Mouse (Mus musculus): Measurements from ENCODE around the gene Taco1. TPM values are rescaled to one million over a fixed set of nuclear protein-coding genes. Genes with fewer than 3 reads are reported as not detected.
"Not testable (repeated sequence)": the region's sequence is repeated elsewhere in the genome, so short reads cannot be mapped to it uniquely, and the experiment has no call there.

The Taco1 gene
- polyA plus RNA-seq, 1 experiment from 2014 or later = 7.6 TPM

DNA sequence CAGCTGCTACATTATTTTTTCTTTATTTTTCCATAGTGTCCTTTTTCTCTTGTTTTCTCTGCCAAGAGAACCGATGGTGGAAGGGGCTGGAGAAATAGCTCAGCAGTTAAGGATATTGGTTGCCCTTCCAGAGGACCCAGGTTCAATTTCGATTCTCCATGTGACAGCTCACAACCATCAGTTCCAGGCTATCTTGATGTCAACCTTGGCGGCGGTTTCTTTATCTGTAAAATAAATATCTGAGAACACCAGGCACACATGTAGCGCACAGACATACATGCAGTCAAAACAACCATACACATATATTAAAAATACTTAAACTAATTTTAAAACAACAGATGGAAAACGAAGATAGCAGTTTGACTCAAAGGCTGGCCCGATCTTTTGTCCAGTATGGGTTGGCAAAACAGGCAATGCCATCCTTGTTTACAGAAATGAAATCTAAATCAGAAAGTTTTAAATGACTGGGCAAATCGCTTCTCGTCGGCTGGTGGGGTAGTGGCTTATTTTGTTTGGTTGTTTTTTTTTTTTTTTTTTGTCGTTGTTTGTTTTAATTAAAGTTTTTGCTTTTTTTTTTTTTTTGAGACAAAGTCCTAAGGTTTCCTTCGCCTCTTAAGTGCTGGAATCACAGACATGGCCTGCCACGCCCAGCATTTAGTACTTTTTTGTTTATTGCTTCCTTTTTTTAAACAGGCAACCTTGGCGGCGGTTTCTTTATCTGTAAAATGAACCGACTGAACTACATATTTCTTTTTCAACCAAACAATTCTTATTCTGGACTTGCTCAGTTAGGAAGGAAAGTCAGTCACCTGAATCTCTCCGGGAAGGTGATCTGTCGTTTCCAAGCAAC is 563 bp upstream of the Taco1 start:
- Histone ChIP-seq H3K4me1 (replicated peaks) (peaks cover 19% of the 10 kb centered on the region), H3K27ac (replicated peaks) (peak overlapping the region; percentile 89), H3K27me3 (no peaks in the 10 kb centered on the region), H3K36me3 (no peaks in the 10 kb centered on the region), H3K4me3 (peak overlapping the region; percentile 81), H3K9me3 (no peaks in the 10 kb centered on the region), H3K4me2 (peak overlapping the region; percentile 82), H3K9ac (peak overlapping the region; percentile 45)
- 43% methylated on average over 18 of the region's 18 CpGs for WGBS
- no peak for ATAC-seq (ENCODE audit: low FRiP score, low read depth)

DNA sequence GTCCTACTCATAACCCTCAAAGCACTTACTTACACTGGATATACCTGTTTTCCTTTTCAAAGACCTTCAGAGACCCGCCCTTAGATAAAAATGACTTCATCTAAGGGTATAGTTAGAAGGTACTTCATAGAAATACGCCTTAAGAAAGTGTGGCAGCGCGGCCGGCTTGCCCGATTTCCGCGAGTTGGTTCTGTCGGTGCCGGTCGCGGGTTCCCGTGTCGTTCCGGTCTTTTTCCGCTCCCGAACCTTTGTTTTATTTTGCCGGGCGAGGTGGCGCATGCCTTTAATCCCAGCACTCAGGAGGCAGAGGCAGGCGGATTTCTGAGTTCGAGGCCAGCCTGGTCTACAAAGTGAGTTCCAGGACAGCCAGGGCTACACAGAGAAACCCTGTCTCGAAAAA is 755 bp downstream of the Taco1 start:
- peaks cover 19% of the 10 kb centered on the region for H3K4me1 ChIP-seq (replicated peaks)
- H3K27ac ChIP-seq (replicated peaks) = peak overlapping the region; percentile 89
- WGBS = 15% methylated on average over 23 of the region's 23 CpGs
- peak overlapping the region; percentile 82 for H3K4me2 ChIP-seq
- H3K36me3 ChIP-seq; H3K27me3 ChIP-seq; ATAC-seq (ENCODE audit: low FRiP score, low read depth); H3K9me3 ChIP-seq: not testable (repeated sequence)
- H3K9ac ChIP-seq = peak overlapping the region; percentile 88
- peak overlapping the region; percentile 81 for H3K4me3 ChIP-seq

DNA sequence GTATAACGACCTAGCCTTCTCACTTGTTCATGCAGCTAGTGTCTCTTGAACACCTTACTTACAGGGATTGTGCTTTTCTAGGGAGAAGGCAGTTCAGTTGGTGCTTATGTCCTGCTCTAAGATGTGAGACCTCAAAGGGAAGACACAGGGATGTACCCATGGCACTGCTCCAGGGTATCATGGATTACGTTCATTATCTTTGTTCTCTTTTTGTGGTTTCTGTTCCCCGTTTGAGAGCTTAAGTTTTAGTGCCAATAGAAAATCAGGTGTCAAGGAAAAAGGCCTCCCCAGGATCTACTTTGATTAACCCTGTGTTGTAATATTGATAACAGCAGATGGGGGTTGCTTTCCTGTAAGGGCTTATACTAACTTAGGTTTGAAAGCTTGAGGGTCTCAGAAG is 7.9 kb downstream of the Taco1 start:
- Histone ChIP-seq H3K4me2 (no peak overlapping the region), H3K36me3 (peaks cover 22% of the 10 kb centered on the region), H3K9me3 (no peaks in the 10 kb centered on the region), H3K27me3 (no peaks in the 10 kb centered on the region), H3K4me3 (no peak overlapping the region), H3K27ac (replicated peaks) (no peak overlapping the region), H3K9ac (no peak overlapping the region), H3K4me1 (replicated peaks) (no peaks in the 10 kb centered on the region)
- 92% methylated on average over 3 of the region's 3 CpGs for WGBS
- no peak for ATAC-seq (ENCODE audit: low FRiP score, low read depth)

DNA sequence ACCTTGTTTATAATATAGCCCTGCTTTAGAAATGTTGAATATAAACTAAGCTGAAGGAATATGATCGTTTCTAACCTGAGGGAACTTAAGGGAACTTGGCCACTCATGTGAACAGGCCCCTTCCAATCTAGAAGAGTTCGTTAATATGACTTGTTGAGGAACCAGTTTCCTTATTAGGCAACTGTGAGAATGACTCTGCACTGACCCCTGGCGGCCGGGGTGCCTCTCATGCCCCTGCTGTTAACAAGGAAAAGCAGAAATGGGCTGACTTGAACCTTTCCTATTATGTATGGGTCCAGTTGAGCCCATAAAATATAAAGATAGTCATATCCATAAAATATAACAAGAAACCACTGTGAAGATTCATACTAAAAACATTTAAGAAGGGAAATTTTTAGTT is 10.5 kb downstream of the Taco1 start:
- 9% methylated on average over 4 of the region's 4 CpGs for WGBS
- no peak overlapping the region for H3K9ac ChIP-seq

DNA sequence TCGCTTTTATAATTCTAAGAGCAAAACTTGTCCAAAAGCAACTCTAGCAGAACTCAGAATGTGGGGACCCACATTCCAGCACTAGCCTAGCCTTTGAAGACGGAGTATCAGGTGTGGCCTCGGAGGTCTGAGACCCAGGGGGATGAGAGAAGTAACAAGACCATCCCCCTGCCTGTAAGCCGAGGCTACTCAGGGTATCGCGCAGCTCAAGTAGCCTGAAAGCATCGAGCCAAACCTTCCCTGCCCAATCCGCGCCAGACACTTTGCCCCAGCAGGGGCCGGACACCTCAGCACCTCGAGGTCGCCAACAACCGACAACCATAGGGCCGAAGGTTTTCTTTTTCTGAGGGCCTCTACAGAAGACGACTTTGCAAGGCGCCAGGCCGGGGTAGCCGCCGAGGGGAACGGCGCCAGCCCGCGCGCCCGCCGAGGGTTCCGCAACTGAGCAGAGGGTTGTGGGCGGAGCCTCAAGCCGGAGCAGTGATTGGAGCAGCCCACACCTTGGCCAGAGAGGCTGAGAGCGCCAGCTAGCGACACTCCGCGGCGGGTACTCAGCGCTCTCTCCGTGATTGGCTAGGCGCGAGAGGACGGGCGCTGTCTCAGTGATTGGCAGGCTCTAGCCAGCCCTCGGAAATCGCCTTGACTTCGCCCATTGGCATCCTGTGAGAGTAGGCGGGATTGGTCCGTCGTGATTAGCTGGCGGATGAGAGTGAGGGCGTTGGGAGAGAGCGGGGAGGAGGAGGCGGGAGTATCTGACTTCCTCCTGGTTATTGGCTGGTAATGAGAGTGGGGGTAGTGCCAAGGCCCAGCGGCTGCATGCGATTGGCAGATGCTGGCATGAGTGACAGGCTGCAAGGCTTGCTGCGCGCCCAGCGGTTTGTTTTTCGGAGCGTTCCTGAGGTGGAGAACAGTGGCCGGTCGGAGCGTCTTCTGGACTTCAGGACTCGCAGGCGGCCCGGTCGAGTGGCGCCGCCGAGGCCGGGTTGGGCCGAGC is 18.1 kb downstream of the Taco1 start, which contains the start of gene Map3k3:
TSS of gene Map3k3 (plus strand) at position 906 of the 994 bp plus-strand sequence.
- no peaks in the 10 kb centered on the region for H3K36me3 ChIP-seq
- H3K4me3 ChIP-seq = peak within 1 kb of the TSS; percentile 88
- WGBS = under 1% methylated on average over 69 of the region's 69 CpGs
- H3K27me3 ChIP-seq = no peaks in the 10 kb centered on the region
- peak within 1 kb of the TSS; percentile 94 for H3K9ac ChIP-seq
- H3K4me2 ChIP-seq = peak within 1 kb of the TSS; percentile 92
- ATAC-seq (ENCODE audit: low FRiP score, low read depth) = peak; percentile 99
- H3K4me1 ChIP-seq (replicated peaks) = peaks cover 22% of the 10 kb centered on the region
- H3K27ac ChIP-seq (replicated peaks) = peak within 1 kb of the TSS; percentile 97
- no peaks in the 10 kb centered on the region for H3K9me3 ChIP-seq

More for the DNA sequence above, 10.5 kb downstream of the Taco1 start:
- ATAC-seq (ENCODE audit: low FRiP score, low read depth) = no peak
- Histone ChIP-seq H3K4me2 (no peak overlapping the region), H3K4me1 (replicated peaks) (no peaks in the 10 kb centered on the region), H3K4me3 (no peak overlapping the region), H3K36me3 (peaks cover 22% of the 10 kb centered on the region), H3K27ac (replicated peaks) (no peak overlapping the region), H3K27me3 (no peaks in the 10 kb centered on the region), H3K9me3 (no peaks in the 10 kb centered on the region)

DNA sequence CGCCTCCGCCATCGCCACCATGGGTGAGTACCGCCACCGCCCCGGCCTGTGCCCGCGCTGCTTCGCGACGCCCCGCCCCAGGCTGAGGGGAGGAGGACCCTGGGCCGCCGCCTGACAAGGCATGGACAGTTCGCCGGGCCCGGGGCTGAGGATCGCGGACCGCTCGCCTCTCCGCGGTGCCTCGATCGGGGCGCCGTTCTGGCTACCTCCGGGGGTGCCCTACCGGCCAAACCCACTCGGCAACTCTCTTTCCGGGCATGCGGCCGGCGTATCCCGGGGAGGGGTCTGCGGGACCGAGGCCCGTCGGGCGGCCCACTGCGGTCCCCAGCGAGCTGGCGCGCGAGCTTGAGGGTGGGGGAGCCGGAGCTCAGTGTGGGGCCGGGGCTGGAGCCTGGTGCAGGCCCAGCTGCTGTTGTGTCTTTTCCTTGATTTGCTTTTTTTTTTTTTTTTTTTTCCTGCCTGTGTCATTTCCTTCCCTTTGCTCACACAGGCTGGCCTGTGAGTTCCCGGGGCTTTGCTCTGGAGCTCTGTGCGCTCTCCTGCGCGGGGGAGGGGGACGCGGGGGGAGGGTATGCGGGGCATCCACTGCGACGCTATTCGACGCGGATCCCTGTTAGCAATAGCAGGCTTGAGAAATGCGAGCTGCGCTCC is 19.2 kb downstream of the Taco1 start:
- Histone ChIP-seq H3K27me3 (no peaks in the 10 kb centered on the region), H3K36me3 (no peaks in the 10 kb centered on the region), H3K4me1 (replicated peaks) (peaks cover 22% of the 10 kb centered on the region), H3K27ac (replicated peaks) (peak overlapping the region; percentile 97), H3K4me2 (peak overlapping the region; percentile 92), H3K9ac (peak overlapping the region; percentile 94), H3K4me3 (peak overlapping the region; percentile 88), H3K9me3 (no peaks in the 10 kb centered on the region)
- peak; percentile 31 for ATAC-seq (ENCODE audit: low FRiP score, low read depth)
- WGBS = 1% methylated on average over 58 of the region's 61 CpGs

DNA sequence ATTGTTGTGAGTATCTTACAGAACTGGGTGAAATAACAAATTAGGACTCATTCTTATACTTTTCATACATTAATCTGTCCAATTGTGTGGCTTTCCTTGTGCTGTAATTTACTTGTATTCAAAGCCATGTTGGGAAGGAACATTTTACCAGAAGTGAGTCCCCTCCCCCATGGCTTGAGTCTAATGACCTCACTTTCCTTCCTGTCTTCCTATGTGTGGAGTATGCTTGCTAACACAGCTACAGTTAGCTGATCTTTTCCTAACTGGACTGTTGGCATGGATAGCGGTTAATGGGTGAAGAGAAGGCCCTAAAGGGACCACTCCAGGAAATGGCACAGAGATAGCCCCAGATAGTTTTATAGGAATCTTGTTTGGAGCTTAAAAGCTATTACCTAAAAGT is 32.4 kb downstream of the Taco1 start:
- no peaks in the 10 kb centered on the region for H3K27me3 ChIP-seq
- no peaks in the 10 kb centered on the region for H3K9me3 ChIP-seq
- no peaks in the 10 kb centered on the region for H3K4me1 ChIP-seq (replicated peaks)
- H3K27ac ChIP-seq (replicated peaks) = no peak overlapping the region
- H3K4me3 ChIP-seq = no peak overlapping the region
- 92% methylated on average over 1 of the region's 1 CpGs for WGBS
- H3K36me3 ChIP-seq = peaks cover 3% of the 10 kb centered on the region; the same call in 1 of the 2 replicates
- ATAC-seq (ENCODE audit: low FRiP score, low read depth) = no peak
- no peak overlapping the region for H3K4me2 ChIP-seq
- no peak overlapping the region for H3K9ac ChIP-seq

DNA sequence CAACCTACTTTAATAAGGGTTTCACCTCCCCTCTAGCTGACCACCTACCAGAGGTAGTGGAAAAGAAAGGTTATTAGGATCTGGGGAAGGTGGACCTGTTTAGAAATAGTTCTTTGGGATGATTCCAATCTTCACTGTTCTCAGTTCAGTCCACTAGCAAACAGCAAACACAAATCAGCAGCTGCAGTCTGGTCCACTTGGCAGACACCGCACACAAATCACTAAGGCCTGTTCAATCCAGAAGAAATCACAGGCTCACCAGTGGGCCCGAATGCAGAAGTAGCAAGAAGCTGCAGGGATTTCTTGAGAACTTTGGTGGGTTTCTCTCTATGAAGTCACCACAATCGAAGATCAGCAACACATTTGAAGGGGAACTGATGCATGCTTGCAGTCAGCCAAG is 37.0 kb downstream of the Taco1 start:
- WGBS = 89% methylated on average over 3 of the region's 3 CpGs
- no peaks in the 10 kb centered on the region for H3K27me3 ChIP-seq
- no peaks in the 10 kb centered on the region for H3K9me3 ChIP-seq
- peaks cover 3% of the 10 kb centered on the region; the same call in 1 of the 2 replicates for H3K36me3 ChIP-seq
- ATAC-seq (ENCODE audit: low FRiP score, low read depth) = no peak
- H3K4me3 ChIP-seq = no peak overlapping the region
- no peak overlapping the region for H3K4me2 ChIP-seq
- no peak overlapping the region for H3K9ac ChIP-seq
- H3K27ac ChIP-seq (replicated peaks) = no peak overlapping the region
- no peaks in the 10 kb centered on the region for H3K4me1 ChIP-seq (replicated peaks)

DNA sequence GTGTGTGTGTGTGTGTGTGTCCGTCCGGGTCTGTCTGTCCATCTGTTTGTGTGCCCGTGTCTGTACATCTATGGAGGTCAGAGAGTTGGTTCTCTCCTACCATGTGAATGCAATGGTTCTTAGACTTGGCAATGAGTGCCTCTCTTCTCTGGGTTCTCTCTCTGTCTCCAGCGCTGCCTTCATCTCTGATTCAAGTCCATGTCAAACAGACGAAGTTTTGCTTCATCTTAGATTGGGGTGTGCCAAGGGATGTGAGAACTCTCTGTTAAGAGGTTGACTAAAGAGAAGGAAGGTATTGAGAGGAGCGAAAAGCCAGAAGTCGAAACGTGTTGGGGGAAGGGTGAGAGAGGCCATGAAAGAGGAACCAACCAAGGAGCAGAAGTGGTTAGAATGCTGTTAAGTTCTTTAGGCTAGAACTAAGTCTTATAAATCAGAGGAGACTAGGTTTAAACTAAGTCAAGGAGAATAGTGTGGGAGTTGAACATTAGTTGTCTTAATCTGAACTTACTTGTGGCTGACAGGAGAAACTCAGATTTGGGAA is 40.3 kb downstream of the Taco1 start:
- no peaks in the 10 kb centered on the region for H3K27me3 ChIP-seq
- H3K4me1 ChIP-seq (replicated peaks) = no peaks in the 10 kb centered on the region
- no peaks in the 10 kb centered on the region for H3K36me3 ChIP-seq
- no peak for ATAC-seq (ENCODE audit: low FRiP score, low read depth)
- H3K4me3 ChIP-seq = no peak overlapping the region
- 90% methylated on average over 8 of the region's 8 CpGs for WGBS
- no peaks in the 10 kb centered on the region for H3K9me3 ChIP-seq
- no peak overlapping the region for H3K9ac ChIP-seq
- no peak overlapping the region for H3K4me2 ChIP-seq
- H3K27ac ChIP-seq (replicated peaks) = no peak overlapping the region

DNA sequence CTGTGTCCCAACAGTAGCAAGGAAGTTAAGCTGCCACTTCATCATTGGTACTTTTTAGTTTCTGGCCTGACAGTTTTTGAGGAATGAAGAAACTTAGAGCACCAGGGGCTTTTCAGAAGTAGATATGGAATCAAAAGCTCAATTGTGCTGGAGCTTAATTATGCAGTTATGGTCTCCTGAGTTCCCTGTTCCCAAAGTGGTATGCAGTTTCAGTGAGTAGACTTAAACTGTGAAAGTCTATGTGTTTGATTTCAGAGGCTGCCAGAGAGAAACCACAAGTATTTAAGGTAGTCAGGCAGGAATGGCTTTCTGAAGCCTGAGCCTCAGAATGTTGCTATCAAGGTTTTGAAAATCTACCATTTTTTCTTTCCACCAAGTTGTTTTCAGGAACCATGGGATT is 45.8 kb downstream of the Taco1 start:
- Histone ChIP-seq H3K9me3 (no peaks in the 10 kb centered on the region), H3K4me1 (replicated peaks) (no peaks in the 10 kb centered on the region), H3K4me2 (no peak overlapping the region), H3K4me3 (no peak overlapping the region), H3K27me3 (no peaks in the 10 kb centered on the region), H3K27ac (replicated peaks) (no peak overlapping the region), H3K9ac (no peak overlapping the region), H3K36me3 (peaks cover 16% of the 10 kb centered on the region)
- no peak for ATAC-seq (ENCODE audit: low FRiP score, low read depth)

DNA sequence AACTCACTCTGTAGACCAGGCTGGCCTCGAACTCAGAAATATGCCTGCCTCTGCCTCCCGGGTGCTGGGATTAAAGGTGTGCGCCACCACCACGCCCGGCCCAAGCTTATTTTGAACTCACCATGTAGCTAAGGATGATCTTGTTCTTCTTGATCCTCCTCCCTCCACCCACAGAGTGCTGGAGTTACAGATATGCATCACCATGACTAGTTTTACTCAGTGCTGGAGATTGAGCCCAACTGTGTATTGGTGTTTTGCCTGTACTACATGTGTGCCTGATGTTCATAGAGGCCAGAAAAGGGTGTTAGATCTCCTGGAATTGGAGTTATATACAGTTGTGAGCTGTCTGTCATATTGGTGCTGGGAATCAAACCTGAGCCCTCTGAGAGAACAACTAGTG is 56.4 kb downstream of the Taco1 start:
- no peak overlapping the region for H3K27ac ChIP-seq (replicated peaks)
- peaks cover 38% of the 10 kb centered on the region for H3K36me3 ChIP-seq
- H3K27me3 ChIP-seq = no peaks in the 10 kb centered on the region
- no peak overlapping the region for H3K4me3 ChIP-seq
- no peak overlapping the region for H3K9ac ChIP-seq
- ATAC-seq (ENCODE audit: low FRiP score, low read depth) = no peak
- no peaks in the 10 kb centered on the region for H3K9me3 ChIP-seq
- no peaks in the 10 kb centered on the region for H3K4me1 ChIP-seq (replicated peaks)
- H3K4me2 ChIP-seq = no peak overlapping the region
- WGBS = 96% methylated on average over 5 of the region's 5 CpGs

Measured in hindbrain, embryonic 15.5 days (tissue).